Mouse (Mus musculus): ENCODE measurements around the gene Nr4a2.

DNA sequence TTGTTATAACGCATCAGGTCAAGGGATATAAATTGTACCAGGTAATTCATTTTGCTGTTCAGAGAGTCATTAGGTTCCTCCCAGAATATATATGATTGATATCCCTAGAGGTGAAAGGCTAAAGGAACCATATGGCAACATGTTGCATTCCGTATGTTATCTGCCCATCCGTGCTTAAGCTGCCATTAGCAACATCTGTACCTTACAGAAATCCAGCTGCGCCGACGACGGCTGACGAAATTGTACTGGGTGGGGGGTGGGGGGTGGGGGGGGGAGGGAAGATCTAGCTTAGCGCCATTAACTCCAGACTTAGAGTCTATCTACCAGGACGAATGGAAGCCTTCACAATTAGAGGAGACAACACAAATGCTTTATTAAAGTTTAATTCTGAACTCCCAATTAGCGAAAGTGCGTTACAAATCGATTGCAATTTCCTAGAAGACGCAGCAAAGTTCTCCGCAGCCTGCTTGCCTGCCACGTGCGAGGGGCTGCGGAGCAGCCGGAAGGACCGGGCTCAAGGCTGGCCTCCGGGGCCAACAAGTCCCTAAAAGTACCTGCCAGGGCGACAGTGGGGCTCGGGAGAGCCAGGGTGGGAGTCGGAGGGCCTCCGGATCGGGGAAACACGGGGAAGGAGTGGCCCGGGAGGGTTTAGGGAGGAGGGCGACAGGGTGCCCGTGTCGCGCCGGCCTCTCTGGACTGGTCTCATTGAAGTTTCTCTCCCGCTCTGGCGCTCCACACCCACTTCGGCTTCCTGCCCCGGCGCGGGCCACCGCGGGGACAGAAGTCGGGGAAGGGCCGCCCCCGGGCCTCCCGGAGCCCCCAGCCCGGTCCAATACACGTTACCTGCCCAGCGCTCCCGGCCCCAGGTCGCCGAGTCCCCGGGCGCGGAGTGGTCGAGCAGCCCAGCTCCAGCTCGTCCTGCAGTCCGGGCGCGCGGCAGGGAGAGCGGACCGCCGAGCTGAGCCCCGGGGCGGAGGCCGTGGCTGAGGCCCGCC lies 520 bp downstream of the Nr4a2 start:
- TF ChIP-seq CTCF (IDR thresholded peaks at IDR 0.05; ENCODE audit: low read depth, low read length) (no peak), POLR2A (IDR thresholded peaks at IDR 0.05; ENCODE audit: insufficient read depth, low read length) (no peak), EP300 (IDR thresholded peaks at IDR 0.05; ENCODE audit: insufficient read depth, low read depth, low read length) (no peak)

All from ES-Bruce4 (cell line).